Mouse (Mus musculus): ENCODE results near the gene Igfbp2.
A peak's percentile ranks its signal among the peaks of the same experiment; 100 is the strongest.

Gene Igfbp2

DNA sequence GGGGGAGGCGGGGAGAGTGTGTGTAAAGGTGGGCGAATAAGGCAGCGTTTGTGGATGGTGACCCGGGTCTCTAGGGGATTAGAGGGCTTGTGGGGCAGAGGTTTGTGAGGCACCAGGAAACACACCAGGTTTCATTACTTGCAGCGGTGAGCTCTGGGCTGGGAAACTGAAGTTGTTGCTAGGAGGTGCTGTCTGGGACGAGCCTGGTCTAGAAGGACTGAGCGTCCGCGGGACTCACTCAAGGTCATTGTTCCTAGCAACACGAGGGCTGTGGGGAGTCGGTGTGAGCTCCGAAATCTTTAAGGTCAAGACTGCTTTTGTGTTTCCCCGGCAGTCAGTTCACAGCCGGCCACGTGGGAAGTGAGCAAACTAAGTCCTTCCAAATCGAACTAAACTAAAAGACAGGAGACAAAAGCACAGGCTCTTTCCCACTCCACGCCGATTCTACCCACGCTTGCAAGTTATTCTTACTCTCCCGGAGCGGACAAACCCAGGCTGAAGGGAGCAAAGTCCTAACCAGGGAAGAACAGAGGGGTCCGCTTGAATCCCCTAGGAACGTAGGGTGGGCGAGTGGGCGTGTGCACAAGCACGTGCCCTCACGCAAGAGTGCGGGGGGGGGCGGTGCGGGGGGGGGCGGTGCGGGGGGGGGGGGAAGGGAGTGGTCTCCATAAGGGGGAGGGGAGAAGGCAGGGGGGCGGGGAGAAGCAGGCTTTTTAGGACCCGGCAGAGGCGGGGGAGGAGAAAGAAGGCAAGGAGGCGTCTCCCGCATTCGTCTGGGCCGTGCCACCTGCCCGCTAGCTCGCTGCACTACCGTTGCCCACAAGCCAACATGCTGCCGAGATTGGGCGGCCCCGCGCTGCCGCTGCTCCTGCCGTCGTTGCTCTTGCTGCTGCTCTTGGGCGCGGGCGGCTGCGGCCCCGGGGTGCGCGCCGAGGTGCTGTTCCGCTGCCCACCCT lies at the start of gene Igfbp2:
Gene Igfbp2 (plus strand): TSS at position 753 of the 956 bp plus-strand sequence.
- DNase-seq, result peak; percentile 6

DNA sequence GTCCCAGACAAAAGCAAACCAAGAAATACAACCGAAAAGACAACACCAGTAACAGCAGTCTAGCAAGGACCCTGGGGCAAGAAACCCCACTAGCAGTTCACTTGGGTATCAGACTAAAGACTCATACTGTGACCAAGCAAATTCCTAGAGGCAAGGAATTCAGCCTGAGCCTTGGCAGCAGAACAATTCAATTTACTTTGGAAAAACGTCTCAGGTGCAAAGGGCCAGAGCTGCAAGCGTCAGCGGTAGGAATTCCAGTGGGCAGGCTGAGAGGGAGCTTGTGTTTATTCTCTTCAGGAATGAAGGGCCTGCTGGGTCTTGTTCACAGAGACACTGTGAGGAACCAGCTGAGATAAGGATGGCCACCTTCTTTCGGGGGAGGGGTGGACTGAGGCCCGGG lies 45.5 kb upstream of the Igfbp2 start:
- DNase-seq, result no peak

DNA sequence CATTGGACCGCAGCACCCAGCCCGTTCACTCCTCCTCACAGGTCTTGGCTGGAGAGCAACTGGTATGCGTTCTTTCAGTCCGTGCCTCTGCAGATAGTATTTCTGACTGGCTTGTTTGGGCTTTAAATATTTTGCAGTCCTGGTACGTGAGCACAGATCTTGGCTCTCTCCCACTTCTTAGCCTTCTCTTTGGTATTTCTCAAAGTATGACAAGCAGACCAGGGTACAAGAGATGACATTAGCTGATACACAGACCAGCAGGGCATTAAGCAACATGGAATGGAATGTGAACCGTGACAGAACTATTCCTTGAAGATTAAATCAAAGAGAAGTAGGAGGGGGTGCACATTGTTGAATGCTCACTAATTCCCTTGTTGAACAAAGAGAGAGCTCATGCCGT lies 43.6 kb upstream of the Igfbp2 start:
- DNase-seq, result no peak

- DNase-seq, result no peak
These were observed 41.0 kb upstream of the Igfbp2 start for GRCm38 (mm10) chr1:72783341-72783740.

DNA sequence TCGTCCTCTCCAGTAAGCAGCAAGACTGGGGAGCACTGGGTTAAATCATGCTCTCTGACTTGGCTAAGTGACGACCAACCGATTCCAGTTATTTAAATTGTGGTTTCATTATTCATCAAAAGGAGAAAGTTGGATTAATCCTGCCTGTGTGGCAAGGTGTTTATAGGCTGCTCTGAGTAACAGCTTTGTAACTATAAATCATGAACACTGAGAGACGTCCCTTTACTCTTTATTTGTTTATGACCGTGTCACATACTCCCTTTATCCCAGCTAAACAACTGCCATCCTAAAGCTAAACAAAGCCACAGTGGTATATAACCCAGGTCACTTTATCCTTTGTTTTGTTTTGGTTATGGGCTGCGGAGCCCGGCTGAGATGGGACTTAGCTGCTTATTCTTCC lies 40.3 kb upstream of the Igfbp2 start:
- DNase-seq, result no peak

- no peak for DNase-seq
These were observed 33.6 kb upstream of the Igfbp2 start for GRCm38 (mm10) chr1:72790670-72791069.

- no peak for DNase-seq
These were observed 32.6 kb upstream of the Igfbp2 start for GRCm38 (mm10) chr1:72791743-72792142.

- no peak for DNase-seq
These were observed 32.0 kb upstream of the Igfbp2 start for GRCm38 (mm10) chr1:72792262-72792661.

DNA sequence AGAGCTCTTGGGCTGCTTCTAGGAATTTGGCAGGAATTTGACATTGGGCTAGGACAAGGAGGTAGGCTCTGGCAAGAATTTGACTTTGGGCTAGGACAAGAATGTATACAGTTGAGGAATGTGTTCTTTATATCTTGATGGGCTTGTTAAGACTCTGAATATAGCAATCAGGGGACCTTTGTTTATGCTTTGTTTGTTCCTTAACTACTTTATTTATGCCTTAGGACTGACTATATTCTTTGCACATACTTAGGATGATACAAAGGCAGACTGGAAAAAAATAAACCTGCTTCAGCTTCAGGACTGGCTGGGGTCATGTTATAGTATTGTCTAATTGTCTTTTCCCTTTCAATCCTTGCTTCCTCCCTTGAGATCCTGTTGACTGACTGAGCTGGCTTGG lies 31.1 kb upstream of the Igfbp2 start:
- DNase-seq, result no peak

DNA sequence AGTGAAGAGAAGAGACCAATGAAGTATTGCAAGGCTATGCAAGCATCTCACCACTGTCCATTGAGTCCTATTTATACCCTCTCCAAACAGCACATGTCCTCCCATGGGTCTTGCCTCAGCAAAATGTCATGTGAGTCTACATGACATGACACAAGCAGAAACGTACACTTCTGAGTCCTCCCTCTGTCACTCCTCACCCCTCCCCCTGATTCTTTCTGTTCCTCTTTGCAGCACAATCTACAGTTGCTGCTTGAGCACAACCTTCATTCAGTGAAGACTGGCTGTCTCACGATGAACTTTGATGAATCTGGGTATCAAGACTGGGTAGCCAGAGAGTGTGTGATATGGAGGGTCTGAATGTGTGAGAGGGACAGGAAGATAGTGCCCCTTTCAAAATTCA lies 28.2 kb upstream of the Igfbp2 start:
- DNase-seq, result no peak

DNA sequence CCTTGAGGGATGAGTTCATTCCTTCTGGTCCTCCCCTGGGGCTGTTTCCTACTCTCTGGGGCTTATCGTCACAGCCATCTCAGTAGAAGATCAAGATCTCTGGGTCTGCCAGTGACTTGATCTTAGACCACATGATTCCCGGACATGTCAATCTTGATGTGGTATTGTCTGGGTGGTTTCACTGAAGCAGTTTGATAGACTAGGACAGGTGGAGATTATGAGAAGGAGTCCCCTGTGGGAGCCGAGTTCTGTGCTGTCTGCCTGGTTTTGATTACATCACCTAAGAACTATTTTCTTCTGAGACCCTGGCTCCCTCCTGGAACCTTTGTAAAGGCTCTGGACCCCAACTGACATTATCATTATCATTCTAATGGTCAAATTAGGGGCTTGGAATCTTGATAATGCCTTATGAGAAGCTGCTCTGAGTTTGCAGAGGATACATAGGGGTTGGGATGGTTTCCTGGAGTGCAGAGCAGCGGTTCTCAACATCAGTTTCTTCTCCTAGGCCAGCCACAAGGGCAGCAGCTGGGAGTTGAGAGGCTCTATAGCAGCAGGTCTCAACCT lies 27.1 kb upstream of the Igfbp2 start:
- DNase-seq, result no peak

GRCm38 (mm10) chr1:72798441-72798840 lies 25.9 kb upstream of the Igfbp2 start:
- no peak for DNase-seq

- DNase-seq, result no peak
These were observed 20.3 kb upstream of the Igfbp2 start for GRCm38 (mm10) chr1:72804031-72804430.

DNA sequence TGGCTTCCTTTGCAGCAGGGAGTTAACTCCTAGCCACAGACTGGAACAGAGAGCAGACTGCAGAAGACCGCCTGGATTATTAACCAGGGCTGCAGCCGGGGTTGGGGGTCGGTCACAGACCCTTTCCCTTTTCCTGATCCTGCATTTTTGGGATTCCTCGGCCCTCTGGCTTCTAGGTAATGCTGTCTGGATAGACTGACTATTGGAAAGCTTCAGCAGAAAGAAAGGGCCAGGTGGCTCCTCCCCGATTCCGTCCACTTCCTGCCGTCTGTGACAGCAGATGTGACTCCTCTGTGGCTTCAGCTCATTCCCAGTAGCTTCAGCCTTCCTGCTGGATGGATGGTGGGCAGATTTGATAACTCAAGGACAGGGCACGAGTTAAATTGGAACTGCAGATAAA lies 19.3 kb upstream of the Igfbp2 start:
- no peak for DNase-seq

DNA sequence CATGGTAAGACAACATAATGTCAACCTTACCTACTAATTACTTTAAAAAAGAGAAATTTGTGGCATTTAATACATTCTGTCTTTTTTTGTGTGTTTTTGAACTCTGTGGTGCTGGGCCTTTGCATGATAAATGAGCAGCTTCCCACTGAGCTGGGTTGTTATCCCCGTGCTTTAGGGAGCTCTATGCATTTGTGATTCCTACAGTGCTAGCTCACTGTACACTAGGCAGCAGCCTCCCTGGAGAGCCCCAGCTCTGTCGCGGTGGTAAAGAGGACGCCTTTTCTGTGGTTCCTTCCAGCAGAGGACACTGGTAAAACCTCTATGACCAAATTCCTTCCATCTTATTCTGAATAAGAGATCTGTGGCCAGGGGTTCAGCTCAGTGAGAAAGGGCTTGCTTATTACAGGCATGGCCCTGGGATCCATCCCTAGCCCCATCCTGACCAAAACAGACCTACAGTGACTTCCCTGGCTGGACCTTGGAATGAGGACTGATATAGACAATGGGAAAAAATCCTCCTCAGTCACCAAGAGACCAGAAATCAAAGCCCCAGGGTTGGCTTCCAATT lies 18.7 kb upstream of the Igfbp2 start:
- DNase-seq, result no peak

- no peak for DNase-seq
These were observed 18.2 kb upstream of the Igfbp2 start for GRCm38 (mm10) chr1:72806044-72806584.

DNA sequence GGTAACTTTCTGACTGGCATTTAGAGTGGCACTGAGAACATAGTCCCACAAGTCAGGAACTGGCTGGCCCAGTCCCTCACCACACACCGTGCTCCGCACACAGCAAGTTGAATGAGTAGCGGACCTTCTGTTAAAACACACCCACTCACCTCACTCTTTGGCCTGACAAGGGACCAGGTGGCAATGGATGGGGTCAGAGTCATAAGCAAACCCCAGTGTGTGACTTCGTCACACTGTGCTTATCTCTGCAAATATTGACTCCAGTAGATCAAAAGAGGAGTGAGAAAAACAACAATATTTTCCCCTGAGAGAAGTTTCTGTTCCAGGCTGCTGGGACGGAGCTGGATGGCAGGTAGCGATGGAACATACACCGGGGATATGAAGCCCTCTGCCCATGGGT lies 15.0 kb upstream of the Igfbp2 start:
- DNase-seq, result no peak

DNA sequence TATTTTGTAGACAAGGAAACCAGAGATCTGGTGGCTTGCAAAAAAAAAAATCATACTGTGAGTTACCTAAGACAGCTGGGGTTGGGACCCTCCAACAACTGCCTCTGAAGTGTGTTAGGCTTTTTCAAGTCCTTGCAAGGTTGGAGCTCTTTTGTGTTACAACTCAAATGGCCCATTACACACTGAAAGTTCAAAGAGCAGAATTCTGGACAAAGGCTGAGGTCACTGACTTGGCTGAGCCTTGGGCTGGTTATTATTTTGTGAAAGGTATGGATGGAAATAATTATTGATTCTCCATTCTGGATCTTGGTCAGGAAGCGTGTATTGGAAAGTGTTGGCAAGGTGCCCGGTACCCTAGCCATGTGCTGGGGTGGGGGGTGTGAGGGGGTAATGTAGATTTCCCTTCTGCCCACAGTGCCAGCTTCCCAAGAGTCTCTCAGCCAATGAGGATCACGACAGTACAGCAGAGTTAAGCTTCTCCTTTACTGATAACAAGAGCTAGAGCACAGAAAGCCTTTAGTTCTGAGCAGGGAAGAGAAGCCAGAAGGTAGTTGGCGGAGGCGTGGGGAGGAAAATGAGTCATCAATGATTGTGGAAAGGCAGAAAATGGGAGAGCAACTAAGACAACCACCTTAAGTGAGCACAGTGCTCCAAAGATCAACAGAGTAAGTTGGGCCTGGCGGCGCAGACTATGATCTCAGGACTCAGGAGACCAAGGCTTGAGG lies 14.2 kb upstream of the Igfbp2 start:
- DNase-seq, result no peak

DNA sequence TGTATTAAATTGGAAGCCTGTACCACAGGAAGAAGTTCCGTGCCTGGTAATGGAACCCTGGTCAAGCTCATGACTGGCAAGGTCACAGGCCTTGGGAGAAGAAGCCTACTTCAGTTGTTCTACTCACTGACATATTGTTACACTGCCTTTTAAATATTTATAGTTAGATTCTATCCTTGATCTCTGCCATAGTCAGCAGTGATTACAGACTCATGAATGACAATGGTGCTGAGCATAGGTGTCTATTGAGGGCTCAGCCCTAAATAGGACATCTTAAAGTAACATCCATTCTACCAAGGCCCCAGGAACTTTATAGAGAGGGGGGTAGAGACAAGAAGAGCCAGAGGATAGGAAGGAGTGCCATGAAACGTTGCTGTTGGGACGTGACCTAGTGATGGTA lies 13.2 kb upstream of the Igfbp2 start:
- DNase-seq, result no peak

GRCm38 (mm10) chr1:72813089-72813638 lies 11.1 kb upstream of the Igfbp2 start:
- DNase-seq, result no peak

DNA sequence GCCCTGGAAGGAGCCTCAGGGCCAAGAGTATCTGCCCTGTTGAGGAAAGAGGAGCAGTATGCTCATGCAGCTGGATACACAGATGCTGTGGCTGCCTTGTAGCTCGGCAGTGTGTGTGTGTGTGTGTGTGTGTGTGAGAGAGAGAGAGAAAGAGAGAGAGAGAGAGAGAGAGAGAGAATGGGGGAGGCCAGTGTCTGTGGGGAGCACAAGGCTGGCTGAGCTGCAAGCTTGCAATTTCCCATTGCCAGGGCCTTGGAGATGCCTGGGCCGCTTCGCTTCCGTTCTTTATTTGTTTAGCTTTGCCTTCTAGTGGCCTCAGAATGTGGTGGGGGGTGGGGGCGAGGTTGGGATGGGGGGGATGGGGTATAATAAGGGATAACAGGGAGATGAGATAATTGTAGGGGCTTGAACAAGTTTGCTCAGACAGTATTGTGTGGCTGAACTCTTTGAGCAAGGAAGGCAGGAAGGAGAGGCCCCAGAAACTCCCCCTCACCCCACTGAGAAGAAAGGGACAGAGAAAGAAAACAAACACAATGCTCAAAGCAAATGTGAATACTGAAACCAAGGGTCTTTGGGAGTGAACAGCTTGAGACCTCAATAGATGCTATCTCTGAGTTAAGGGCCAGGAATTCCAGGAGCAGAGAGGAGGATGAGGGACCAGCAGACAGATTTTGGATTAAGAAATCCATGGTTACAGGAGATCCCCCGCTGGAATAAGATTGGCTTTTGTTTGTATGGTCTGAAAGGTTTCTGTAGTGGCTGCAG lies 10.5 kb upstream of the Igfbp2 start:
- no peak for DNase-seq

DNA sequence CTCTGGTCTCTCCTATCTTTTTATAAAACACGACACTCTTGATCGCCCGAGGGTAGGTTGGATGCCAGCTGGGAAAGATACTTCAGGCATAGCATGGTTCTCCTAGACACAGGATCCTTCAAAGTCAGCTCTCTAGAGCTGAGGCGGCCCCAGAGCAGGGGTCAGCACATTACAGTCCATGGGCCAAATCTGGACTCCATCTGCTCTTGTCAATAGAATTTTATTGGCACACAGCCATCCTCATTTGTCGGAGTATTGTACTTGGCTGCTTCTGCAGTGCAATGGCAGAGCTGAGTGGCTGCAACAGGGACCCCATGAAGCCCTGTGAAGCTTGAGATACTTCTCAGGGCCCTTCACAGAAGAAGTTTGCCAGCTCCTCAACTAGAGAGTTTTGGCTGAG lies 9.1 kb upstream of the Igfbp2 start:
- no peak for DNase-seq
